Mouse (Mus musculus): ENCODE results near the gene Gm20883. TPM values are rescaled to one million over a fixed set of nuclear protein-coding genes. Genes with fewer than 3 reads are reported as not detected.
"Not testable (repeated sequence)": the region's sequence is repeated elsewhere in the genome, so short reads cannot be mapped to it uniquely, and the experiment has no call there.

The Gm20883 gene
- polyA plus RNA-seq (2011; ENCODE audit: insufficient read length, low read depth, missing spikeins): not detected in 2 replicates

DNA sequence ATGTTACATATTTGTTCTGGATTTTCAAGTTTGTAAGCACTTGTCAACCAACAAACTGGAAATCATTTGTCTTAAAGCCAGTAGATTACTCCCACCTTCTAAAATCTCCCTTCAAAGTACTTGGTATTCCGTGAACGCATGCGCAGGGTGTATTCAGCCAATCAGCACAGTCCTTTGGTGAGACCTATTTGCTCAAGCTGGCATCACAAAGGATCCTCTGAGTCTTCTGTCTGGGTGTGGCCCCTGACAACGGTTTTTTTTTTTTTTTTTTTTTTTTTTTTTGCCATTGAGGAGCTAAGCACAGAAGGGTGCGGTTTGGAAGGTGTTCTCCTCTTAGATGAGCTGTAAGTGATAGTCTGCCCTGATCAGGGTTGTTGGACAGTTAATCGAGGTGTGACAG, at the start of gene Gm20883:
Gm20883 (plus strand) TSS at position 301 of the 400 bp plus-strand sequence.
- not testable (repeated sequence) for H3K4me3 ChIP-seq (ENCODE audit: insufficient read depth, low read length); H3K4me1 ChIP-seq (ENCODE audit: control insufficient read depth, insufficient read depth, low read length); H3K27ac ChIP-seq (ENCODE audit: insufficient read depth, low read length)

All from embryonic fibroblast, embryonic 13.5 days (primary cell).